Mouse (Mus musculus) 3T3-L1 (cell line): ENCODE results near the gene Srxn1.
A peak's percentile ranks its signal among the peaks of the same experiment; 100 is the strongest.
"Not testable (repeated sequence)": the region's sequence is repeated elsewhere in the genome, so short reads cannot be mapped to it uniquely, and the experiment has no call there.

ENCODE experiments used
- DNase-seq: peaks from one replicate; pipeline ENCODE4 v3.0.0-alpha.2; 2015; ENCODE audit warnings: low read depth, low spot score

Gene Srxn1

GRCm38 (mm10) chr2:152105318-152106224 is at the start of gene Srxn1:
Gene Srxn1 (plus strand): TSS chr2:152105516.
- peak; percentile 95 for DNase-seq

GRCm38 (mm10) chr2:152056368-152057251 is 48.7 kb upstream of the Srxn1 start:
- no peak for DNase-seq

GRCm38 (mm10) chr2:152057252-152057563 is 48.1 kb upstream of the Srxn1 start:
- no peak for DNase-seq

- DNase-seq, result not testable (repeated sequence)
Observed at GRCm38 (mm10) chr2:152062817-152063216, 42.5 kb upstream of the Srxn1 start.

GRCm38 (mm10) chr2:152068660-152069433 is 36.5 kb upstream of the Srxn1 start:
- DNase-seq, result no peak

GRCm38 (mm10) chr2:152069434-152069786 is 35.9 kb upstream of the Srxn1 start:
- no peak for DNase-seq

- DNase-seq, result no peak
Observed at GRCm38 (mm10) chr2:152069941-152070340, 35.4 kb upstream of the Srxn1 start.

- DNase-seq, result no peak
Observed at GRCm38 (mm10) chr2:152074521-152074920, 30.8 kb upstream of the Srxn1 start.

GRCm38 (mm10) chr2:152075294-152075889 is 29.9 kb upstream of the Srxn1 start:
- no peak for DNase-seq

- DNase-seq, result no peak
Observed at GRCm38 (mm10) chr2:152077337-152077736, 28.0 kb upstream of the Srxn1 start.

GRCm38 (mm10) chr2:152080685-152081541 is 24.4 kb upstream of the Srxn1 start, which contains the start of gene Scrt2:
Gene Scrt2 (plus strand): TSS chr2:152081529.
- DNase-seq, result no peak

GRCm38 (mm10) chr2:152081641-152082448 is 23.5 kb upstream of the Srxn1 start:
- DNase-seq, result no peak

- no peak for DNase-seq
Observed at GRCm38 (mm10) chr2:152082456-152083285, 22.6 kb upstream of the Srxn1 start.

- no peak for DNase-seq
Observed at GRCm38 (mm10) chr2:152083411-152083810, 21.9 kb upstream of the Srxn1 start.

GRCm38 (mm10) chr2:152084298-152084697 is 21.0 kb upstream of the Srxn1 start:
- no peak for DNase-seq

GRCm38 (mm10) chr2:152085414-152085813 is 19.9 kb upstream of the Srxn1 start:
- no peak for DNase-seq

- no peak for DNase-seq
Observed at GRCm38 (mm10) chr2:152086451-152086850, 18.9 kb upstream of the Srxn1 start.

GRCm38 (mm10) chr2:152087111-152087510 is 18.2 kb upstream of the Srxn1 start:
- DNase-seq, result no peak

- DNase-seq, result peak; percentile 42
Observed at GRCm38 (mm10) chr2:152089078-152089477, 16.2 kb upstream of the Srxn1 start.
